Mouse (Mus musculus) liver, embryonic 15.5 days (tissue): Measurements from ENCODE around the gene Uvrag. TPM values are rescaled to one million over a fixed set of nuclear protein-coding genes. Genes with fewer than 3 reads are reported as not detected.

Experiments used
- ATAC-seq: fragments of 200-750 bp; cut with Nextera tagmentation; 2 replicates; pipeline ENCODE4 v1.8.0; 2017; ENCODE audit warnings: moderate number of reproducible peaks, mild to moderate bottlenecking, moderate library complexity; ENCODE audit not compliant: insufficient read depth
- H3K27ac ChIP-seq: fragments of 300-500 bp; sonication (generic); replicated peaks from 2 replicates; pipeline ENCODE4 v1.5.1; 2015; ENCODE audit warnings: mild to moderate bottlenecking, inconsistent platforms
- H3K27me3 ChIP-seq: fragments of 300-500 bp; sonication (generic); 2 replicates; pipeline ENCODE4 v1.6.1; 2015; ENCODE audit warnings: mild to moderate bottlenecking, inconsistent platforms
- H3K36me3 ChIP-seq: fragments of 300-500 bp; sonication (generic); replicated peaks from 2 replicates; pipeline ENCODE4 v1.6.1; 2015; ENCODE audit warnings: moderate library complexity, mild to moderate bottlenecking, inconsistent platforms
- H3K4me1 ChIP-seq: fragments of 300-500 bp; sonication (generic); replicated peaks from 2 replicates; pipeline ENCODE4 v1.6.1; 2015; ENCODE audit warnings: inconsistent platforms
- H3K4me2 ChIP-seq: fragments of 300-500 bp; sonication (generic); 2 replicates; pipeline ENCODE4 v1.6.1; 2015; ENCODE audit warnings: moderate library complexity, mild to moderate bottlenecking, inconsistent platforms
- H3K4me3 ChIP-seq: fragments of 300-500 bp; sonication (generic); replicated peaks from 2 replicates; pipeline ENCODE4 v1.5.1; 2015; ENCODE audit warnings: mild to moderate bottlenecking, inconsistent platforms
- H3K9ac ChIP-seq: fragments of 300-500 bp; sonication (generic); 2 replicates; pipeline ENCODE4 v1.6.1; 2015; ENCODE audit warnings: moderate library complexity, mild to moderate bottlenecking, inconsistent platforms
- H3K9me3 ChIP-seq: fragments of 300-500 bp; sonication (generic); replicated peaks from 2 replicates; pipeline ENCODE4 v1.6.1; 2016; ENCODE audit warnings: inconsistent platforms
- WGBS: fragments of 180-500 bp; shearing (Covaris S2); methylation state at CpG from one replicate; pipeline ENCODE4 v1.1.7; 2015; ENCODE audit warnings: mixed read lengths; ENCODE audit not compliant: insufficient replicate concordance; 5-methylcytosine and 5-hydroxymethylcytosine counted together
- polyA plus RNA-seq: library from polyadenylated mRNA; unstranded; fragments of >200 nt; fragmentation: Nextera tagmentation; extraction: Ambion mirVana; gene quantifications from 2 replicates; pipeline ENCODE4 v1.2.1, GENCODE M21; 2015

The Uvrag gene
- polyA plus RNA-seq, 1 experiment from 2014 or later, result 8.3 TPM

- WGBS, result 41% methylated on average over 5 of the region's 5 CpGs
- H3K36me3 ChIP-seq, result 0 out of 2 replicates have a peak, but pooled peaks cover 11% of the 10 kb centered on the region
- peak overlapping the region; percentile 62 for H3K27ac ChIP-seq
- H3K9ac ChIP-seq, result no peak overlapping the region
- H3K9me3 ChIP-seq, result no peaks in the 10 kb centered on the region
- no peaks in the 10 kb centered on the region for H3K27me3 ChIP-seq
- no peak overlapping the region for H3K4me3 ChIP-seq
- ATAC-seq, result 0 out of 2 replicates have a peak, but pooled peaks have one; percentile 23
- 0 out of 2 replicates have a peak overlapping the region, but pooled peaks have one; percentile 8 for H3K4me2 ChIP-seq
- peaks cover 26% of the 10 kb centered on the region for H3K4me1 ChIP-seq
These were observed 19.9 kb downstream of the Uvrag start for GRCm38 (mm10) chr7:99120865-99121521.

GRCm38 (mm10) chr7:99120082-99120481 lies 20.9 kb downstream of the Uvrag start:
- H3K9ac ChIP-seq, result no peak overlapping the region
- H3K9me3 ChIP-seq, result no peaks in the 10 kb centered on the region
- no peak overlapping the region for H3K4me3 ChIP-seq
- no peak for ATAC-seq
- H3K27me3 ChIP-seq, result no peaks in the 10 kb centered on the region
- H3K36me3 ChIP-seq, result 0 out of 2 replicates have a peak, but pooled peaks cover 11% of the 10 kb centered on the region
- peaks cover 26% of the 10 kb centered on the region for H3K4me1 ChIP-seq
- no peak overlapping the region for H3K4me2 ChIP-seq
- WGBS, result 40% methylated on average over 4 of the region's 4 CpGs
- H3K27ac ChIP-seq, result no peak overlapping the region

- WGBS, result 77% methylated on average over 3 of the region's 3 CpGs
- Histone ChIP-seq H3K4me1 (peaks cover 16% of the 10 kb centered on the region), H3K4me2 (no peak overlapping the region), H3K9ac (no peak overlapping the region), H3K27me3 (no peaks in the 10 kb centered on the region), H3K4me3 (no peak overlapping the region), H3K27ac (no peak overlapping the region), H3K9me3 (no peaks in the 10 kb centered on the region), H3K36me3 (0 out of 2 replicates have a peak, but pooled peaks cover 2% of the 10 kb centered on the region)
- ATAC-seq, result no peak
These were observed 24.2 kb downstream of the Uvrag start for GRCm38 (mm10) chr7:99116781-99117180.

- WGBS, result 76% methylated on average over 16 of the region's 16 CpGs
- no peak overlapping the region for H3K4me2 ChIP-seq
- no peak overlapping the region for H3K9ac ChIP-seq
- no peak overlapping the region for H3K4me3 ChIP-seq
- H3K4me1 ChIP-seq, result peaks cover 6% of the 10 kb centered on the region
- H3K27me3 ChIP-seq, result no peaks in the 10 kb centered on the region
- 0 out of 2 replicates have a peak, but pooled peaks cover 2% of the 10 kb centered on the region for H3K36me3 ChIP-seq
- ATAC-seq, result no peak
- no peak overlapping the region for H3K27ac ChIP-seq
- no peaks in the 10 kb centered on the region for H3K9me3 ChIP-seq
These were observed 26.8 kb downstream of the Uvrag start for GRCm38 (mm10) chr7:99114006-99114726.

GRCm38 (mm10) chr7:99107566-99107965 lies 33.4 kb downstream of the Uvrag start:
- peaks cover 19% of the 10 kb centered on the region for H3K4me1 ChIP-seq
- no peak overlapping the region for H3K4me3 ChIP-seq
- 45% methylated on average over 3 of the region's 3 CpGs for whole genome bisulfite sequencing
- no peaks in the 10 kb centered on the region for H3K27me3 ChIP-seq
- no peak overlapping the region for H3K27ac ChIP-seq
- no peak overlapping the region for H3K9ac ChIP-seq
- H3K4me2 ChIP-seq, result no peak overlapping the region
- no peaks in the 10 kb centered on the region for H3K36me3 ChIP-seq
- ATAC-seq, result no peak
- H3K9me3 ChIP-seq, result no peaks in the 10 kb centered on the region

GRCm38 (mm10) chr7:99106714-99107270 lies 34.1 kb downstream of the Uvrag start:
- no peak overlapping the region for H3K9ac ChIP-seq
- no peak overlapping the region for H3K27ac ChIP-seq
- no peak overlapping the region for H3K4me3 ChIP-seq
- H3K4me2 ChIP-seq, result no peak overlapping the region
- no peak for ATAC-seq
- no peaks in the 10 kb centered on the region for H3K9me3 ChIP-seq
- peaks cover 27% of the 10 kb centered on the region for H3K4me1 ChIP-seq
- no peaks in the 10 kb centered on the region for H3K27me3 ChIP-seq
- 51% methylated on average over 4 of the region's 4 CpGs for WGBS
- no peaks in the 10 kb centered on the region for H3K36me3 ChIP-seq

- H3K4me3 ChIP-seq, result no peak overlapping the region
- H3K27ac ChIP-seq, result peak overlapping the region; percentile 69
- H3K27me3 ChIP-seq, result no peaks in the 10 kb centered on the region
- H3K4me2 ChIP-seq, result peak overlapping the region; percentile 13; the same call in 1 of the 2 replicates
- H3K4me1 ChIP-seq, result peaks cover 35% of the 10 kb centered on the region
- ATAC-seq, result no peak
- WGBS, result 28% methylated on average over 11 of the region's 11 CpGs
- H3K9me3 ChIP-seq, result no peaks in the 10 kb centered on the region
- peaks cover 10% of the 10 kb centered on the region for H3K36me3 ChIP-seq
- no peak overlapping the region for H3K9ac ChIP-seq
These were observed 39.0 kb downstream of the Uvrag start for GRCm38 (mm10) chr7:99101767-99102593.

- no peak overlapping the region for H3K4me3 ChIP-seq
- no peaks in the 10 kb centered on the region for H3K9me3 ChIP-seq
- peaks cover 29% of the 10 kb centered on the region for H3K4me1 ChIP-seq
- H3K9ac ChIP-seq, result no peak overlapping the region
- peak overlapping the region; percentile 62 for H3K27ac ChIP-seq
- peak overlapping the region; percentile 27; the same call in 1 of the 2 replicates for H3K4me2 ChIP-seq
- ATAC-seq, result 0 out of 2 replicates have a peak, but pooled peaks have one; percentile 29
- H3K27me3 ChIP-seq, result no peaks in the 10 kb centered on the region
- peaks cover 14% of the 10 kb centered on the region for H3K36me3 ChIP-seq
- 42% methylated on average over 2 of the region's 2 CpGs for WGBS
These were observed 39.9 kb downstream of the Uvrag start for GRCm38 (mm10) chr7:99101076-99101475.

- peaks cover 29% of the 10 kb centered on the region for H3K4me1 ChIP-seq
- H3K4me3 ChIP-seq, result no peak overlapping the region
- no peak overlapping the region for H3K9ac ChIP-seq
- no peaks in the 10 kb centered on the region for H3K9me3 ChIP-seq
- peak overlapping the region; percentile 62; the same call in 1 of the 2 replicates for H3K27ac ChIP-seq
- peaks cover 14% of the 10 kb centered on the region for H3K36me3 ChIP-seq
- WGBS, result 71% methylated on average over 8 of the region's 8 CpGs
- ATAC-seq, result peak; percentile 73
- no peaks in the 10 kb centered on the region for H3K27me3 ChIP-seq
- H3K4me2 ChIP-seq, result peak overlapping the region; percentile 27; the same call in 1 of the 2 replicates
These were observed 40.4 kb downstream of the Uvrag start for GRCm38 (mm10) chr7:99100573-99100972.

- H3K9ac ChIP-seq, result no peak overlapping the region
- peaks cover 14% of the 10 kb centered on the region for H3K36me3 ChIP-seq
- WGBS, result 71% methylated on average over 9 of the region's 9 CpGs
- H3K4me2 ChIP-seq, result peak overlapping the region; percentile 23; the same call in 1 of the 2 replicates
- peaks cover 29% of the 10 kb centered on the region for H3K4me1 ChIP-seq
- H3K9me3 ChIP-seq, result no peaks in the 10 kb centered on the region
- 0 out of 2 replicates have a peak overlapping the region, but pooled peaks have one; percentile 62 for H3K27ac ChIP-seq
- H3K27me3 ChIP-seq, result no peaks in the 10 kb centered on the region
- no peak overlapping the region for H3K4me3 ChIP-seq
- peak; percentile 47 for ATAC-seq
These were observed 40.9 kb downstream of the Uvrag start for GRCm38 (mm10) chr7:99100087-99100486.
